Mouse (Mus musculus) neural tube, embryonic 12.5 days (tissue): ENCODE measurements around the gene Pamr1. TPM values are rescaled to one million over a fixed set of nuclear protein-coding genes. Genes with fewer than 3 reads are reported as not detected.

ENCODE experiments used
- ATAC-seq: fragments of 200-750 bp; cut with Nextera tagmentation; 2 replicates; pipeline ENCODE4 v1.8.0; 2017; ENCODE audit warnings: low read depth, mild to moderate bottlenecking, moderate TSS enrichment, moderate library complexity; ENCODE audit not compliant: low FRiP score
- H3K27ac ChIP-seq: fragments of 300-500 bp; sonication (generic); 2 replicates; pipeline ENCODE4 v1.5.1; 2016
- H3K27me3 ChIP-seq: fragments of 300-500 bp; sonication (generic); replicated peaks from 2 replicates; pipeline ENCODE4 v1.6.1; 2016; ENCODE audit warnings: mild to moderate bottlenecking
- H3K36me3 ChIP-seq: fragments of 300-500 bp; sonication (generic); 2 replicates; pipeline ENCODE4 v1.6.1; 2016; ENCODE audit warnings: mild to moderate bottlenecking
- H3K4me1 ChIP-seq: fragments of 300-500 bp; sonication (generic); 2 replicates; pipeline ENCODE4 v1.6.1; 2016
- H3K4me2 ChIP-seq: fragments of 300-500 bp; sonication (generic); replicated peaks from 2 replicates; pipeline ENCODE4 v1.6.1; 2016; ENCODE audit warnings: mild to moderate bottlenecking
- H3K4me3 ChIP-seq: fragments of 300-500 bp; sonication (generic); 2 replicates; pipeline ENCODE4 v1.5.1; 2016
- H3K9ac ChIP-seq: fragments of 300-500 bp; sonication (generic); 2 replicates; pipeline ENCODE4 v1.6.1; 2016; ENCODE audit warnings: mild to moderate bottlenecking
- H3K9me3 ChIP-seq: fragments of 300-500 bp; sonication (generic); 2 replicates; pipeline ENCODE4 v1.6.1; 2016; ENCODE audit warnings: mild to moderate bottlenecking
- WGBS: fragments of 180-500 bp; shearing (Covaris S2); methylation state at CpG from one replicate; pipeline ENCODE4 v1.1.7; 2016; 5-methylcytosine and 5-hydroxymethylcytosine counted together
- polyA plus RNA-seq: library from polyadenylated mRNA; unstranded; fragments of >200 nt; fragmentation: Nextera tagmentation; extraction: Ambion mirVana; gene quantifications from 2 replicates; pipeline ENCODE4 v1.2.1, GENCODE M21; 2016

Gene Pamr1
- polyA plus RNA-seq, 1 experiment from 2014 or later: 5.2 TPM

DNA sequence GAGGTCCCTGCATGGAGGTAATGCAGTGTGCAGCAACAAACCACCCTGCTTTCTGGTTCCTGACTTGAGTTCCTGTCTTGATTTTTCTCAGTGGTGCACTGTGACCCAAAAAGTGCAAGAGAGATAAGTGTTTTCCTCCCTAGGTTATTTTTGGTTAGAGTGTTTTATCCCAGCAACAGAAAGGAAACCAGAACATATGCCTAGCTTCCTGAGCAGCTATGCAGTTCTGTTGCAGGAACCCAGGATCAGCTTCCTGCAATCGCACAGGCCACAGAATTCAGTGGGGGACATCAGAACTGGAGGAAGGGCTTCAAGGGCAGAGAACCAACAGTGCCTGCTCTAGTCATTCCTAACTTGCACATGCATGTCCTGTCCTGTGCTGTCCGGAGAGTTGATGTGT, 66.8 kb downstream of the Pamr1 start:
- H3K4me1 ChIP-seq: no peaks in the 10 kb centered on the region; the same call in 1 of the 2 replicates
- WGBS: 85% methylated on average over 2 of the region's 2 CpGs
- no peaks in the 10 kb centered on the region for H3K27me3 ChIP-seq
- no peak for ATAC-seq
- no peaks in the 10 kb centered on the region for H3K36me3 ChIP-seq
- no peak overlapping the region for H3K4me2 ChIP-seq
- H3K27ac ChIP-seq: no peak overlapping the region
- no peak overlapping the region for H3K4me3 ChIP-seq
- H3K9ac ChIP-seq: no peak overlapping the region
- H3K9me3 ChIP-seq: no peaks in the 10 kb centered on the region

DNA sequence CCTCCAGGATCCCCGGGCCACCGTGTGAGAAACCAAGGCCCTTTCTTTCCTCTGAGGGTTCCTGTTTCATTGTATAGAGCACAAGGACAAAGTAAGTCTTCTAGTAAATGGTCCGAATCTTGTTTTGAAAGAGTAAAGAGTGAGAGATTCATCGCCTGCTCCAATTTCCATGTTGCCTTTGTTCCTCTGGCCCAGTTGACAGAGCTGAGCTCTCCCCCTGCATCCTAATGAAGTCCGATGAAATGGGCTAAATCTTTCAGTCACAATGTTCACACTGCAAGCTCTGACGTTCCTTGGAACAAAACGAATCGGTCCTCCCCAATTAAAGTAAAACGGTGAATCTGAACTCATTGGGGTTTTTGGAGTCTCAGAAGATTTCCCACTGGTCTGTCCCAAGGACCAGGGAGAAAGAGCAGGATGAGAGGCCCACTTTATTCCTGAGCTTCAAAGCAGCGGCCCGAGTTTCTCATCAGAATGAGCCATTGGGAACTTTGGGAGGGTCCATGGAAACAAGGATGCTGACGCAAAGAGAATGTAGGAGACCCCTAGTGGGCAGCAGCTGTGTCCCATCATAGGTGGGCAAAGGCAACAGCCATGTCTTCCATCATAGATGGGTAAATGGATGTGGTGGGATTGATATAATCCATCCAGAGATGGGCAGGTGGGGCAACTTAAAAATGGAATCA, 71.1 kb downstream of the Pamr1 start:
- Histone ChIP-seq H3K27ac (no peak overlapping the region), H3K4me3 (no peak overlapping the region), H3K27me3 (no peaks in the 10 kb centered on the region), H3K4me2 (no peak overlapping the region), H3K9me3 (no peaks in the 10 kb centered on the region), H3K36me3 (no peaks in the 10 kb centered on the region), H3K4me1 (no peaks in the 10 kb centered on the region; the same call in 1 of the 2 replicates), H3K9ac (no peak overlapping the region)
- no peak for ATAC-seq
- WGBS: 48% methylated on average over 12 of the region's 12 CpGs

DNA sequence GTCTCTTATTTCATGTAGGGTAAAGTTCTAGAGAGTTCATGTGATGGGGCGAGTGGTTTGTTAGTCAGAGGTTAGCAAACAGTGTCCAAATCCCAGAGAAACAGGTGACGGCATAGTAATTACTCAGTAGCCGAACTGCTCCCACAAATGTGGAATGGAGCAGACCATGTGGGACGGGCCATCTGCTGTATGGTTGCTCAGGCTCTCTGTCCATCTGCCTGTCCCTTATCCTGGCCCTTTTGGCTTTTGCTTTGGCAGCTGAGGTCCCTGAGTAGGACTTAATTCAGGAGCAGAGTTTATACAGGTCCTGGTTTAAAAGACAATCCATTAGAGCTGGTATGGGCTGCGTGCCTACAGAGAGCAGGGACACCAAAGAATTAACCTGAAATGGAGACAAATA, 72.4 kb downstream of the Pamr1 start:
- Histone ChIP-seq H3K9ac (no peak overlapping the region), H3K4me1 (no peaks in the 10 kb centered on the region; the same call in 1 of the 2 replicates), H3K9me3 (no peaks in the 10 kb centered on the region), H3K4me2 (no peak overlapping the region), H3K36me3 (no peaks in the 10 kb centered on the region), H3K27ac (no peak overlapping the region), H3K27me3 (no peaks in the 10 kb centered on the region), H3K4me3 (no peak overlapping the region)
- ATAC-seq: no peak
- WGBS: 82% methylated on average over 5 of the region's 5 CpGs

DNA sequence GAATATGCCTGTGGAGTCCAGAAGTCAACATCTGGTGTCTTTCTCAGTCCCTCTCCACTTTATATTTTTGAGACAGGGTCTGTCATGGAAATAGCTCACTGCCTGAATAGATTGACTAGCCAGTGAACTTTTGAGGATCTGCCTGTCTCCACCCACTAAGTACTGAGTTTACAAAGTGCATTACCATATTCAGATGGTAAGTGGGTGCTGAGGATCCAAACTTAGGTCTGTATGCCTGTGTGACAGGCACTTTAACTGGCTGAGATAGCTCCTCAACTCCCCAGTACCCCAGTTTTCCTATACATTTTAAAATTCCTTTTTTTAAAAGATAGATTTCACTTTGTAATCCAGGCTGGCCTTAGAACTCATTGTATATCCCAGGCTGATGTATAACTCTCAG, 73.1 kb downstream of the Pamr1 start:
- H3K9ac ChIP-seq: no peak overlapping the region
- no peaks in the 10 kb centered on the region for H3K36me3 ChIP-seq
- H3K9me3 ChIP-seq: no peaks in the 10 kb centered on the region
- no peak overlapping the region for H3K4me3 ChIP-seq
- no peak for ATAC-seq
- no peak overlapping the region for H3K27ac ChIP-seq
- no peak overlapping the region for H3K4me2 ChIP-seq
- H3K4me1 ChIP-seq: no peaks in the 10 kb centered on the region; the same call in 1 of the 2 replicates
- no peaks in the 10 kb centered on the region for H3K27me3 ChIP-seq

DNA sequence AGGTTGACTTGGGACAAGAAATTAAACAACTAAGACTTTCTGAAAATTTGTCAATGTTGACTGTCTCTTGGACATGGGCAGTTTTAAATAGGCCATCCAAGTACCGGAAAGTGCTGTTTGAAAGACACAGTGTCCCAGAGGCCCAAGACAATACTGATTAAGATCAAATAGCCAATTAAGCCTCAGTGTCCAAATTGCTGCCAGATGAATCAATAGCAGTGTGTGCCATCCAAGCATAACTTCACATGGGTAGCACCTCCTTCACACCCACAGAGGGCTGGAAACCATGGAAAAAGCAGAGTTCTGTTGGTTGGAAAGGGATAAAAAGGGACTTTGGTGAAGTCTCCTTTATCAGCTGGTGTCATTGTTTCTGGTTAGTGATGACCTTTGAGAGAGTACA, 74.7 kb downstream of the Pamr1 start:
- H3K4me2 ChIP-seq: no peak overlapping the region
- H3K36me3 ChIP-seq: no peaks in the 10 kb centered on the region
- WGBS: 89% methylated on average over 1 of the region's 1 CpGs

DNA sequence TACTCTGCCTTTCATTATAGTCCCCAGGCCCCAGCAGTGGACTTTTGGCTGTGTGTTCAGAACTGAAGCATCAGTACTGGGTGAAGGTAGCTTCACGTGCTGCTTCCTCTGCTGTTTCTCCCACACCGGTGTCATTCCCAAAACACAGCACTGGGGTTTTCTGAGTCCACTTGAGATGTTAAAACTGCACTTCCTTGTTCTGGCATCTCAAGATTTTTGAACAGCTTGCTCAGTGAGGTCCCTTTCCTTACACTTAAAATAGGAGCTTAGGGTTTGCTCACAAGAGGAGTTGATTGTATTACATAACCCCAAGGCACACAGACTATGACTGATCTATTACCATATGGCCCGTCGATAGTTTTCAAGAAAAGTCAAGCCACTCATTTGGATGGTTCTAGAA, 82.5 kb downstream of the Pamr1 start:
- Histone ChIP-seq H3K4me3 (no peak overlapping the region), H3K4me1 (no peaks in the 10 kb centered on the region), H3K4me2 (no peak overlapping the region), H3K9me3 (no peaks in the 10 kb centered on the region), H3K9ac (no peak overlapping the region), H3K36me3 (no peaks in the 10 kb centered on the region), H3K27ac (no peak overlapping the region), H3K27me3 (no peaks in the 10 kb centered on the region)
- 88% methylated on average over 4 of the region's 4 CpGs for WGBS
- ATAC-seq: no peak

More for the DNA sequence above, 74.7 kb downstream of the Pamr1 start:
- Histone ChIP-seq H3K27ac (no peak overlapping the region), H3K4me1 (no peaks in the 10 kb centered on the region; the same call in 1 of the 2 replicates), H3K4me3 (no peak overlapping the region), H3K9ac (no peak overlapping the region), H3K27me3 (no peaks in the 10 kb centered on the region), H3K9me3 (no peaks in the 10 kb centered on the region)
- no peak for ATAC-seq

DNA sequence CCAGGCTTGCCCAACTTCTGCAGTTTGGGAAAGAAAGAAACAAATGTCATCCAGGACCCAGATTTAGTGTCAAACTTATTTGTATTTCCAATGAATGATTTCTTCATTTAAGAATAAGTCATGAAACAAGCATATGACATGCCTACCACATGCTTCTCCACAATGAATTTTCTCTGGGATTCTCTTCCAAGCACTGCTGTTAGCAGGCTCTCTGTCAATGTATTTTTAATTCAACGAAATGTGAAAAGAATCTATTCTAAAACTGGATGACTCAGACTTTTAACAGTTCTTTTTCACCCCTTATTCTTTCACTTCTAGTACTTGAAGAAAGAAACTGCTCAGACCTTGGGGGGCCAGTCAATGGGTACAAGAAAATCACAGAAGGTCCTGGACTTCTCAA, 84.2 kb downstream of the Pamr1 start:
- Histone ChIP-seq H3K9ac (no peak overlapping the region), H3K9me3 (no peaks in the 10 kb centered on the region), H3K36me3 (no peaks in the 10 kb centered on the region), H3K27me3 (no peaks in the 10 kb centered on the region), H3K4me1 (no peaks in the 10 kb centered on the region), H3K4me2 (no peak overlapping the region), H3K27ac (no peak overlapping the region), H3K4me3 (no peak overlapping the region)
- 85% methylated on average over 1 of the region's 1 CpGs for WGBS
- no peak for ATAC-seq

DNA sequence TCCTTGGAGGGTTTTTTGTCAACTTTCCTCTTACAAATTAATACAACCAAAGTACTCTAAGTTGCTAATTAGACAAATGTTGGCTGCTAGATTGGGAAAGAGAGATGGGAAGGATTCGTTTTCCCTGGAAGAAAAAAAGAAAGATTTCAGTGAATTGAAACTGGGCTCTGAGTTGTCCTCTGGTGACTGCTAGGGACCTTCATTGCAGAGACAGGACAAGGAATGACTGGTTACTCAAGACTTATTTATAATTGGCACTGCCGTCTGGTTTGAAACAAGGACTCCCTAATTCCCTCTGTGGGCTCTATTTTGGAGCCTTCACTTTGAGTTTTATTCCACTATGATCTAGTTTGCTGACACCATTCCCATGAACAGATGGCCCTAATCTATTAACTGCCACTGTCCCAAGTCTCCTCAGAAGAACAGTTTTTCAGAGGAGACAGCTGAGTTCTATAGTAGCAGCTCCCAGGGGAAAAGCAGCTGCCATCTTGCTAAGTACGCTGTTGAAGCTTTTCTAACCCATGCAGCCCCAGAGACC, 85.8 kb downstream of the Pamr1 start:
- H3K9ac ChIP-seq: no peak overlapping the region
- WGBS: 70% methylated on average over 3 of the region's 3 CpGs
- H3K4me2 ChIP-seq: no peak overlapping the region
- no peaks in the 10 kb centered on the region for H3K27me3 ChIP-seq
- no peaks in the 10 kb centered on the region for H3K9me3 ChIP-seq
- H3K4me1 ChIP-seq: no peaks in the 10 kb centered on the region
- H3K36me3 ChIP-seq: no peaks in the 10 kb centered on the region
- H3K27ac ChIP-seq: no peak overlapping the region
- no peak for ATAC-seq
- H3K4me3 ChIP-seq: no peak overlapping the region

DNA sequence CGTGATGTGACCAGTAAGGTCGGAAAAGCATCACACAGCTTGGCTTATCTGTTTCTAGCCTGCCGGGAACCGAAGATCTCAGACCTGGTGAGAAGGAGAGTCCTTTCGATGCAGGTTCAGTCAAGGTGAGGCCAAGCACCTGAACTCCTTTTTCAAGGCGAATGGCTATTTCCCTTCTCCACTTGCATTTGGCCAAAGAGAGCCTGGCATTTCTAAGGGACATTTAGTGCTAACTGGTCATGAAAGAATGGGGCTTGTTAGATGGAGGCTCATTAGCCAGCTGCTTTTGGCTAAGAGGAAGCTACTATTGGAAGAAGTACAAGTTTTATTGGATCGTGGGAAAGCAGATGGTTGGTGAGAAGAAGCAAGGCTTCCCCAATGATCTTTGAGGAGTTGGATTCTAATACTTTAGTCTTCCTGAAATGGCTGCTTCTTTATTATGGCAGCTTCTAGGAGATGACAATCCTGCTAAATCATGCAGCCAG, 86.3 kb downstream of the Pamr1 start:
- no peak overlapping the region for H3K27ac ChIP-seq
- no peak overlapping the region for H3K4me2 ChIP-seq
- ATAC-seq: no peak
- H3K4me1 ChIP-seq: no peaks in the 10 kb centered on the region
- H3K4me3 ChIP-seq: no peak overlapping the region
- WGBS: 91% methylated on average over 7 of the region's 7 CpGs
- no peaks in the 10 kb centered on the region for H3K27me3 ChIP-seq
- no peaks in the 10 kb centered on the region for H3K36me3 ChIP-seq
- H3K9ac ChIP-seq: no peak overlapping the region
- H3K9me3 ChIP-seq: no peaks in the 10 kb centered on the region

DNA sequence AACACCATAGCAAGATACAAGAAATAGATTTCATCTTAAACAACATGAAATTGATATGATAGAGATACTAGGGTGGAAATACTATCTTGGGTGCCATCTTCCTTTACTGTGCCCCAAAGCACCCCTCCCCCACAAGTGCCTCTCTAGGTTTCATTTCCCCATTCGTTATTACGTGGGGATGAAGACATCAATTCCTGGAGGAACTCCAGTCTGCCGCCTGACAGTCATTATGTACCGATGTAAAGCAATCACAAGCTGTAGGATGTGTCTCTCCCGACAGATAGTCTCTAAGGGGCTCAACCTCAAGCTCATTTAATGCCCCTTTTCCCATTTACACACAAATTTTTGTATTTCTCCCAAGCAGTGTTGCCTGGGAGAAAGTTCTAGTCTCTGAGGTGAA, 88.3 kb downstream of the Pamr1 start:
- H3K27ac ChIP-seq: no peak overlapping the region
- no peak for ATAC-seq
- WGBS: 48% methylated on average over 5 of the region's 5 CpGs

DNA sequence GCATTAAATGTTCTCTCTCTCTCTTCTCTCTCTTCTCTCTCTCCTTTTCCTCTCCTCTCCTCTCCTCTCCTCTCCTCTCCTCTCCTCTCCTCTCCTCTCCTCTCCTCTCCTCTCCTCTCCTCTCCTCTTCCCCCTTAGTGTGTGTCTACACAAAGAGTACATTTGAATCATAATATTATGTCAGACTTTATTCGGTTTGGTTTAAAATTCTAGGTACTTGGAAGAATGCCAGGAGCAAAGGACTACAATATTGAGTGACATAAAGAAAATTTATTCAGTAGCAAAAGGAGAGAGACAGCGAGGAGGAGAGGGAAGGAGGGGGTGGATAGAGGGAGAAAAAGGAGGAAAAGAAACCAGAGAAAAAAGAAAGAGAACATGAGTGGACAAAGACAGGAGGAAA, 88.9 kb downstream of the Pamr1 start:
- Histone ChIP-seq H3K27me3 (no peaks in the 10 kb centered on the region), H3K4me1 (no peaks in the 10 kb centered on the region), H3K4me2 (no peak overlapping the region), H3K36me3 (no peaks in the 10 kb centered on the region), H3K27ac (no peak overlapping the region), H3K4me3 (no peak overlapping the region), H3K9ac (no peak overlapping the region), H3K9me3 (no peaks in the 10 kb centered on the region)
- 70% methylated on average over 2 of the region's 2 CpGs for WGBS
- ATAC-seq: no peak

More for the DNA sequence above, 88.3 kb downstream of the Pamr1 start:
- no peak overlapping the region for H3K9ac ChIP-seq
- H3K4me3 ChIP-seq: no peak overlapping the region
- no peaks in the 10 kb centered on the region for H3K9me3 ChIP-seq
- H3K4me2 ChIP-seq: no peak overlapping the region
- no peaks in the 10 kb centered on the region for H3K36me3 ChIP-seq
- H3K27me3 ChIP-seq: no peaks in the 10 kb centered on the region
- no peaks in the 10 kb centered on the region for H3K4me1 ChIP-seq

DNA sequence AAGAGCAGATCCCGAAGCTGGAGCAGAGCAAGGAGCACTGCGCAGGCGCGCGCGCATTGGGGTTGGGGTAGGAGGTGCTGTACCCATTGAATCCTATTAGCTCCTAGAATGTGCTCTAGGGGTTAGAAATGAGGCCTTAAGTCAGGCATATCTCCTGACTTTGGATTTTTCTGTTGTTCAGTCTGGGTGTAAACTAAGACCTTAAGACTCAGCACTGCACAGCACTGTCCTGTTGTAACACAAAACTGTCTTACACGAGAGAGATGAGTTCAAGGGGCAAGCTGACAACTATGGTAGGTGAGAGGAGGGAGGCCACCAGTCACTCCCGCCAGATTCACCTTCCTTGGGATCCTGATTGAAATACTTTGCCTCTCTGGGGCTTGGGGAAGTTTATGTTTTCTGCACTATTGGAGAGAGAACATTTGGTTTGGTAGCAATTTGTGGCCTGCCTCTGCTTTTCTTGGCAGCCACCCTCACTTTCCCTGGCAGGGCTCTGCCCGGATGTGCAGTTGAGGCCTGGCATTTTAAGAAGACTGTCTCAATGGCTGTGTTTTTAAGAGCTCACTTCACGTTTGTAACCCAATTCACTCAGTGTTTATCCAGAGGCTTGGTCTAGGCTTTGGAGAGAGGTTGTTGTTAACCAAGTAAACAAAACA, 99.2 kb downstream of the Pamr1 start:
- 83% methylated on average over 10 of the region's 10 CpGs for WGBS
- no peak for ATAC-seq
- H3K27ac ChIP-seq: no peak overlapping the region
- no peaks in the 10 kb centered on the region for H3K36me3 ChIP-seq
- no peak overlapping the region for H3K4me2 ChIP-seq
- no peaks in the 10 kb centered on the region for H3K4me1 ChIP-seq
- no peaks in the 10 kb centered on the region for H3K27me3 ChIP-seq
- H3K9ac ChIP-seq: no peak overlapping the region
- H3K4me3 ChIP-seq: no peak overlapping the region
- no peaks in the 10 kb centered on the region for H3K9me3 ChIP-seq
